16 mouse cellular contexts compared by ENCODE assay signal in the genomic region with DNA sequence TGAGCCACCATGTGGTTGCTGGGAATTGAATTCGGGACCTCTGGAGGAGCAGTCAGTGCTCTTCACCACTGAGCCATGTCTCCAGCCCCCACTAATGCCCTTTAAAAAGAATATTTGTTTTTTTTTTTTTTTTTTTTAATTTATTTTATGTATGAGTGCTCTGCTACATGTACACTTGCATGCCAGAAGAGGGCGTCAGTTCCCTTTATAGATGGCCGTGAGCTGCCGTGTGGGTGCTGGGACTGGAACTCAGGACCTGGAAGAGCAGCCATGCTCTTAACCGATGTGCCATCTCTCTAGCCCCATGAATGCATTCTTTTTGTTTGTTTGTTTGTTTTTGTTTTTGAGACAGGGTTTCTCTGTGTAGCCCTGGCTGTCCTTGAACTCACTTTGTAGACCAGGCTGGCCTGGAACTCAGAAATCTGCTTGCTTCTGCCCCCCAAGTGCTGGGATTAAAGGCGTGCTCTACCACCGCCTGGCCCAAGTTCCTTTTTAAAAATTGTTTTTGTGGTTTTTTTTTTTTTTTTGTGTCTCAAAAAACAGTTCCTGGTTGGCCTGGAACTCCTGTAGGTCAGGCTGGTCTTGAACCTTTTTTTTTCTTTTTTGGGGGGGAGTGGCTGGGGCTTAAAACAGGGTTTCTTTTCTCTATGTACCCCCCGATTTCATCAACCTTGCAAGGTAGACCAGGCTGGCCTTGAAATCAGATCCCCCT. TPM values are rescaled to one million over a fixed set of nuclear protein-coding genes. Genes with fewer than 3 reads are reported as not detected.
DNase-seq lines count a peak whose midpoint lies in the region; ATAC-seq and TF ChIP-seq lines count a peak whose summit lies in the region.
"Had no signal": no experiment of that assay in that cellular context is flagged by ENCODE, and none has a peak within 500 bp of the region (broad histone marks: within the 10 kb centered on the region; RNA-seq: fewer than 3 reads in every experiment).

No protein-coding gene starts in this region.

- 94% methylated on average over 8 of the region's 8 CpGs for WGBS in intestine, postnatal 0 days
- 92% methylated on average over 8 of the region's 8 CpGs for WGBS in intestine, embryonic 16.5 days
- 91% methylated on average over 8 of the region's 8 CpGs for WGBS in midbrain, postnatal 0 days
- 94% methylated on average over 8 of the region's 8 CpGs for WGBS in midbrain, embryonic 16.5 days

- TF ChIP-seq POLR2A in bone marrow macrophage, adult 2 months (IDR thresholded peaks at IDR 0.05; ENCODE audit: borderline replicate concordance, low read depth, low read length) = no peak

- no peaks in the 10 kb centered on the region for H3K27me3 ChIP-seq in intestine, postnatal 0 days (replicated peaks; ENCODE audit: control insufficient read depth, insufficient read depth, low read length)
- H3K27me3 ChIP-seq in intestine, embryonic 16.5 days (replicated peaks; ENCODE audit: control insufficient read depth, insufficient read depth, low read length) = no peaks in the 10 kb centered on the region
- no peaks in the 10 kb centered on the region for H3K27me3 ChIP-seq in midbrain, postnatal 0 days (ENCODE audit: insufficient read depth, low read length)
- H3K27me3 ChIP-seq in midbrain, embryonic 16.5 days (ENCODE audit: control insufficient read depth, insufficient read depth, low read depth, low read length) = no peaks in the 10 kb centered on the region
- H3K27me3 ChIP-seq: neural tube, embryonic 13.5 days had no signal

- DNase-seq in midbrain, postnatal 0 days (ENCODE audit: low spot score) = no peak
- no peak for DNase-seq in MN1 (ENCODE audit: low spot score)
- no peak for DNase-seq in retina, postnatal 1 day
- DNase-seq: adrenal gland, adult 8-10 months; cerebellum, adult 8-10 months; kidney, adult 11 months; kidney, postnatal 36 days; spleen, adult 18-20 months had no signal

- H3K9ac ChIP-seq in intestine, postnatal 0 days (ENCODE audit: low read depth, low read length) = no peak overlapping the region
- no peak overlapping the region for H3K9ac ChIP-seq in intestine, embryonic 16.5 days (ENCODE audit: low read depth, low read length)
- no peak overlapping the region for H3K9ac ChIP-seq in midbrain, postnatal 0 days (replicated peaks; ENCODE audit: low read length, poor library complexity, severe bottlenecking)
- H3K9ac ChIP-seq in midbrain, embryonic 16.5 days (ENCODE audit: low read depth, low read length) = no peak overlapping the region
- H3K9ac ChIP-seq: hindbrain, embryonic 14.5 days; liver, embryonic 15.5 days; neural tube, embryonic 13.5 days had no signal

- no peak for ATAC-seq in intestine, postnatal 0 days
- no peak for ATAC-seq in intestine, embryonic 16.5 days
- ATAC-seq in midbrain, postnatal 0 days (ENCODE audit: low FRiP score) = no peak
- ATAC-seq in midbrain, embryonic 16.5 days = no peak
- ATAC-seq in megakaryocyte progenitor cell, adult 5-6 weeks (replicated peaks; ENCODE audit: poor library complexity) = no peak

- no peak overlapping the region for H3K4me2 ChIP-seq in intestine, postnatal 0 days (replicated peaks; ENCODE audit: low read depth)
- H3K4me2 ChIP-seq in intestine, embryonic 16.5 days (ENCODE audit: low read depth, low read length) = no peak overlapping the region
- no peak overlapping the region for H3K4me2 ChIP-seq in midbrain, postnatal 0 days (ENCODE audit: low read depth, low read length, poor library complexity, severe bottlenecking)
- H3K4me2 ChIP-seq in midbrain, embryonic 16.5 days (ENCODE audit: low read length) = no peak overlapping the region
- H3K4me2 ChIP-seq: hindbrain, embryonic 14.5 days; liver, embryonic 15.5 days; neural tube, embryonic 13.5 days had no signal

- no peak overlapping the region for H3K4me3 ChIP-seq in intestine, postnatal 0 days (ENCODE audit: low read depth, low read length)
- no peak overlapping the region for H3K4me3 ChIP-seq in intestine, embryonic 16.5 days (ENCODE audit: low read length)
- no peak overlapping the region for H3K4me3 ChIP-seq in midbrain, postnatal 0 days (ENCODE audit: low read depth, low read length)
- no peak overlapping the region for H3K4me3 ChIP-seq in midbrain, embryonic 16.5 days (ENCODE audit: low read depth, low read length)
- no peak overlapping the region for H3K4me3 ChIP-seq in bone marrow macrophage, adult 2 months (ENCODE audit: insufficient read depth, low read length)
- H3K4me3 ChIP-seq: liver, embryonic 15.5 days; neural tube, embryonic 13.5 days had no signal

- no peaks in the 10 kb centered on the region for H3K4me1 ChIP-seq in intestine, postnatal 0 days (replicated peaks; ENCODE audit: control insufficient read depth, insufficient read depth, low read length)
- H3K4me1 ChIP-seq in intestine, embryonic 16.5 days (ENCODE audit: control insufficient read depth, insufficient read depth, low read length) = peaks cover 24% of the 10 kb centered on the region
- 0 out of 2 replicates have a peak, but pooled peaks cover 3% of the 10 kb centered on the region for H3K4me1 ChIP-seq in midbrain, postnatal 0 days (ENCODE audit: insufficient read depth, low read length)
- peaks cover 37% of the 10 kb centered on the region for H3K4me1 ChIP-seq in midbrain, embryonic 16.5 days (ENCODE audit: control insufficient read depth, insufficient read depth, low read length)
- H3K4me1 ChIP-seq in bone marrow macrophage, adult 2 months (ENCODE audit: control insufficient read depth, insufficient read depth, low read length) = peaks cover 69% of the 10 kb centered on the region

- no peak overlapping the region for H3K27ac ChIP-seq in intestine, postnatal 0 days (ENCODE audit: low read depth, low read length)
- H3K27ac ChIP-seq in intestine, embryonic 16.5 days (ENCODE audit: low read length) = no peak overlapping the region
- H3K27ac ChIP-seq in midbrain, postnatal 0 days (ENCODE audit: low read depth, low read length) = no peak overlapping the region
- no peak overlapping the region for H3K27ac ChIP-seq in midbrain, embryonic 16.5 days (ENCODE audit: low read length)
- peak overlapping the region; percentile 52 for H3K27ac ChIP-seq in bone marrow macrophage, adult 2 months (ENCODE audit: insufficient read depth, low read depth, low read length)
- H3K27ac ChIP-seq: hindbrain, embryonic 14.5 days; liver, embryonic 15.5 days; neural tube, embryonic 13.5 days had no signal

- no peaks in the 10 kb centered on the region for H3K36me3 ChIP-seq in intestine, postnatal 0 days (ENCODE audit: control insufficient read depth, insufficient read depth)
- H3K36me3 ChIP-seq in intestine, embryonic 16.5 days (ENCODE audit: control insufficient read depth, insufficient read depth, low read length) = no peaks in the 10 kb centered on the region
- no peaks in the 10 kb centered on the region for H3K36me3 ChIP-seq in midbrain, postnatal 0 days (ENCODE audit: insufficient read depth, low read length)
- H3K36me3 ChIP-seq in midbrain, embryonic 16.5 days (ENCODE audit: control insufficient read depth, insufficient read depth, low read length) = no peaks in the 10 kb centered on the region
- H3K36me3 ChIP-seq: liver, embryonic 15.5 days; neural tube, embryonic 13.5 days had no signal

- TF ChIP-seq CTCF in intestine, postnatal 0 days (IDR thresholded peaks at IDR 0.05; ENCODE audit: low read depth) = peak; percentile 31; the same call in 1 of the 2 replicates
- TF ChIP-seq CTCF in midbrain, postnatal 0 days (IDR thresholded peaks at IDR 0.05) = peak; percentile 22; the same call in 1 of the 2 replicates
- peak; percentile 25; the same call in 1 of the 2 replicates for TF ChIP-seq CTCF in bone marrow macrophage, adult 2 months (IDR thresholded peaks at IDR 0.05; ENCODE audit: low read depth, low read length)

- H3K9me3 ChIP-seq in intestine, postnatal 0 days (ENCODE audit: control insufficient read depth) = no peaks in the 10 kb centered on the region
- H3K9me3 ChIP-seq in intestine, embryonic 16.5 days (ENCODE audit: control insufficient read depth, low read length) = no peaks in the 10 kb centered on the region
- H3K9me3 ChIP-seq in midbrain, postnatal 0 days (ENCODE audit: low read length) = no peaks in the 10 kb centered on the region
- no peaks in the 10 kb centered on the region for H3K9me3 ChIP-seq in midbrain, embryonic 16.5 days (replicated peaks; ENCODE audit: control insufficient read depth, low read length, poor library complexity, severe bottlenecking)
- H3K9me3 ChIP-seq: liver, embryonic 15.5 days; neural tube, embryonic 13.5 days had no signal

RNA-seq across cellular contexts. Expression of gene Ncoa3, which starts 5.0 kb away (rescaled TPM):
- 4.7 and 5.7 TPM in 2 replicates for polyA plus RNA-seq in intestine, postnatal 0 days (2015; fragmentation: Nextera tagmentation; extraction: Ambion mirVana)
- 8.7 and 9.5 TPM in 2 replicates for polyA plus RNA-seq in intestine, embryonic 16.5 days (2015; fragmentation: Nextera tagmentation; extraction: Ambion mirVana)
- total RNA-seq in midbrain, postnatal 0 days (2014; rRNA removed) = 40.8 and 40.9 TPM in 2 replicates
- 12.6 and 14.9 TPM in 2 replicates for polyA plus RNA-seq in midbrain, postnatal 0 days (2015; fragmentation: Nextera tagmentation; extraction: Ambion mirVana)
- polyA plus RNA-seq in midbrain, embryonic 16.5 days (2015; fragmentation: Nextera tagmentation; extraction: Ambion mirVana) = 15.5 and 16.0 TPM in 2 replicates
- 118 and 119 TPM in 2 replicates for polyA plus RNA-seq in bone marrow macrophage, adult 2 months (2012; ENCODE audit: insufficient read depth, insufficient read length, missing spikeins)
- total RNA-seq in megakaryocyte progenitor cell, adult 5-6 weeks (2015) = 16.2 and 17.7 TPM in 2 replicates
- total RNA-seq in megakaryocyte progenitor cell, adult 5-6 weeks (2017) = 12.0 and 18.2 TPM in 2 replicates
